ENCODE assay signal across 8 mouse cellular contexts in the genomic region with DNA sequence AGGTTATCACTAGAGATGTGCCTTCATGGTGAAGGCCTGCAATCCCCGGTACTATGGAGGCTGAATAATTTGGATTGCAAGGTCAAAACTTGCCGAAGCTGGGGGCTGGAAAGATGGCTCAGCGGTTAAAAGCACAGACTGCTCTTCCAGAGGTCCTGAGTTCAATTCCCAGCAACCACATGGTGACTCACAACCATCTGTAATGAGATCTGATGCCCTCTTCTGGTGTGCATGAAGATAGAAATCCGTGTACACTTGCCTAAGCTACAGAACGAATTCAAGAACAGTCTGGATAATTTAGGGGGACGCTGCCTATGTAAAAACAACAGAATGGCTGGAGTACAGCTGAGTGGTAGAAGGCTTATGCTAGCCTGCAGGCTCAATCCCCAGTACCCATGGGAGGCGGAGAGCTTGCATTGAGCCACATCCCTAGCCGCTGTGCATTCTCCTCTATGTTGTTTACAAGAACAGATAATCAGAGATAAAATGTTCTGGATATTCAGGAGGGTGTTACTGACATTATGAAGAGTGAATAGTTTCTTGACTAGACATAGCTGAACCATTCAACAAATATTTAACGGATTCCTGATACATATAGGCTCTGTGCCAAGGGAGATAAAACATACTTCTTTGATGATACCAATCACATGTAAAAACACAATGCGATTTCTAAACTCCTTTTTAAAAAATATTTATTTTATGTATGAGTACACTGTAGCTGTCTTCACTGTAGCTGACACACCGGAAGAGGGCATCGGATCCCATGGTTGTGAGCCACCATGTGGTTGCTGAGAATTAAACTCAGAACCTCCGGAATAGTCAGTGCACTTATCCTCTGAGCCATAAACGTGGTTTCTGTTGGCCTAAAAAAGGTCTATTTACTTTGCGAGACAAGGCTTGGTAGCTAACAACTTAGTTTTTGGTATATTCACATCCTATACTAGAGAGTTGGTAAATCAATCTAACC. TPM values are rescaled to one million over a fixed set of nuclear protein-coding genes. Genes with fewer than 3 reads are reported as not detected.
A peak's percentile ranks its signal among the peaks of the same experiment; 100 is the strongest.
DNase-seq lines count a peak whose midpoint lies in the region; ATAC-seq lines count a peak whose summit lies in the region.

No protein-coding gene starts in this region.

- H3K27me3 ChIP-seq in embryonic facial prominence, embryonic 10.5 days (replicated peaks; ENCODE audit: low read depth, poor library complexity, severe bottlenecking): no peaks in the 10 kb centered on the region
- H3K27me3 ChIP-seq in hindbrain, embryonic 11.5 days (ENCODE audit: control insufficient read depth, insufficient read depth, low read length): no peaks in the 10 kb centered on the region
- H3K27me3 ChIP-seq in limb, embryonic 15.5 days: no peaks in the 10 kb centered on the region

- peak overlapping the region; percentile 97 for H3K27ac ChIP-seq in embryonic facial prominence, embryonic 10.5 days (replicated peaks)
- H3K27ac ChIP-seq in hindbrain, embryonic 11.5 days (ENCODE audit: low read depth, low read length): peak overlapping the region; percentile 89; the same call in 1 of the 2 replicates
- H3K27ac ChIP-seq in limb, embryonic 15.5 days: peak overlapping the region; percentile 95

- peak; percentile 85 for DNase-seq in heart, adult 11 months
- DNase-seq in heart, postnatal 25 days (ENCODE audit: low spot score): no peak
- DNase-seq in Muller cell, postnatal 12 days (ENCODE audit: inconsistent ontology term): peak; percentile 80
- DNase-seq in embryonic facial prominence, embryonic 10.5 days (ENCODE audit: low spot score): peak; percentile 21
- DNase-seq in hindbrain, embryonic 11.5 days (ENCODE audit: low spot score): no peak
- DNase-seq in natural killer cell, adult 2 months (ENCODE audit: low spot score in 2 of 2): peak; percentile 5 to 16

- intact Hi-C loops in heart, postnatal 25 days (cut with DNase I): loop anchor here (2.0 to 5.0 kb wide), 2 partner anchors 147 to 191 kb away; a partner anchor contains a TSS

- H3K4me3 ChIP-seq in embryonic facial prominence, embryonic 10.5 days: peak overlapping the region; percentile 93
- peak overlapping the region; percentile 94 for H3K4me3 ChIP-seq in hindbrain, embryonic 11.5 days (ENCODE audit: low read depth, low read length)
- peak overlapping the region; percentile 98 for H3K4me3 ChIP-seq in limb, embryonic 15.5 days

- no peaks in the 10 kb centered on the region for H3K9me3 ChIP-seq in embryonic facial prominence, embryonic 10.5 days
- H3K9me3 ChIP-seq in hindbrain, embryonic 11.5 days (ENCODE audit: control insufficient read depth, low read length): no peaks in the 10 kb centered on the region
- no peaks in the 10 kb centered on the region for H3K9me3 ChIP-seq in limb, embryonic 15.5 days

- H3K4me2 ChIP-seq in hindbrain, embryonic 11.5 days (replicated peaks; ENCODE audit: low read depth, low read length): peak overlapping the region; percentile 47
- H3K4me2 ChIP-seq in limb, embryonic 15.5 days: peak overlapping the region; percentile 56

- WGBS in embryonic facial prominence, embryonic 10.5 days: 47% methylated on average over 15 of the region's 15 CpGs
- 48% methylated on average over 15 of the region's 15 CpGs for WGBS in hindbrain, embryonic 11.5 days
- WGBS in limb, embryonic 15.5 days: 46% methylated on average over 15 of the region's 15 CpGs

- H3K4me1 ChIP-seq in embryonic facial prominence, embryonic 10.5 days: peaks cover 22% of the 10 kb centered on the region
- H3K4me1 ChIP-seq in hindbrain, embryonic 11.5 days (replicated peaks; ENCODE audit: control insufficient read depth, insufficient read depth, low read length): no peaks in the 10 kb centered on the region
- H3K4me1 ChIP-seq in limb, embryonic 15.5 days: peaks cover 14% of the 10 kb centered on the region

- ATAC-seq in hindbrain, embryonic 11.5 days (ENCODE audit: low FRiP score): peak; percentile 53
- ATAC-seq in limb, embryonic 15.5 days (ENCODE audit: insufficient number of reproducible peaks, low FRiP score, low TSS enrichment, low read depth): no peak
- no peak; the same call in 1 of the 2 replicates for ATAC-seq in megakaryocyte progenitor cell, adult 5-6 weeks (replicated peaks; ENCODE audit: poor library complexity)

- peaks cover 35% of the 10 kb centered on the region for H3K36me3 ChIP-seq in embryonic facial prominence, embryonic 10.5 days (replicated peaks)
- H3K36me3 ChIP-seq in hindbrain, embryonic 11.5 days (ENCODE audit: control insufficient read depth, insufficient read depth, low read length): no peaks in the 10 kb centered on the region
- H3K36me3 ChIP-seq in limb, embryonic 15.5 days: peaks cover 9% of the 10 kb centered on the region; the same call in 1 of the 2 replicates

- H3K9ac ChIP-seq in hindbrain, embryonic 11.5 days (ENCODE audit: low read depth, low read length): peak overlapping the region; percentile 47
- H3K9ac ChIP-seq in limb, embryonic 15.5 days: 0 out of 2 replicates have a peak overlapping the region, but pooled peaks have one; percentile 84

RNA-seq across cellular contexts. Expression of a gene that starts 1.0 kb away (rescaled TPM):
- 10 to 100 TPM; 17.0 to 20.4 TPM for total RNA-seq in heart, postnatal 25 days (2021)
- 17.3 and 17.9 TPM in 2 replicates for polyA plus RNA-seq in embryonic facial prominence, embryonic 10.5 days (2016; fragmentation: Nextera tagmentation; extraction: Ambion mirVana)
- polyA plus RNA-seq in hindbrain, embryonic 11.5 days (2014; fragmentation: Nextera tagmentation; extraction: Ambion mirVana): 13.2 and 21.3 TPM in 2 replicates
- polyA plus RNA-seq in limb, embryonic 15.5 days (2015; fragmentation: Nextera tagmentation; extraction: Ambion mirVana): 16.0 and 17.4 TPM in 2 replicates
- 38.7 and 50.0 TPM in 2 replicates for total RNA-seq in megakaryocyte progenitor cell, adult 5-6 weeks (2015)
- 31.4 and 34.8 TPM in 2 replicates for total RNA-seq in megakaryocyte progenitor cell, adult 5-6 weeks (2017)

Comparison
In these comparisons a context has a peak if more than half of its experiments do, and no peak if none do; other contexts are left out.
1. DNase-seq: peak in heart, adult 11 months (single experiment), Muller cell, postnatal 12 days (single experiment), embryonic facial prominence, embryonic 10.5 days (single experiment) and natural killer cell, adult 2 months (2 of 2); none in heart, postnatal 25 days (single experiment) and hindbrain, embryonic 11.5 days (single experiment).
2. Peak in every context shown above with its lines, with median percentiles within 50 percentile points of each other: H3K27ac ChIP-seq and H3K4me3 ChIP-seq.